Mouse (Mus musculus) lung, embryonic 14.5 days (tissue): ENCODE measurements at regions not wholly inside any gene's neighbourhood (a gene's known extent, or its start where the extent isn't known, plus 50 kb on each side); places are given as distances from the start of the nearest gene placed in this dataset.

ENCODE experiments used
- ATAC-seq: fragments of 200-750 bp; cut with Nextera tagmentation; 2 replicates; pipeline ENCODE4 v1.8.0; 2017; ENCODE audit warnings: mild to moderate bottlenecking, moderate TSS enrichment, moderate library complexity; ENCODE audit not compliant: insufficient read depth
- DNase-seq: peaks from one replicate; pipeline ENCODE4 v3.0.0-alpha.2; 2015
- H3K27ac ChIP-seq: fragments of 300-500 bp; sonication (generic); 2 replicates; pipeline ENCODE4 v1.5.1; 2014; ENCODE audit warnings: low read depth, mild to moderate bottlenecking, moderate library complexity
- H3K27me3 ChIP-seq: fragments of 300-500 bp; sonication (generic); 2 replicates; pipeline ENCODE4 v1.6.1; 2014; ENCODE audit warnings: low read length, control low read depth; ENCODE audit not compliant: insufficient read depth
- H3K36me3 ChIP-seq: fragments of 300-500 bp; sonication (generic); 2 replicates; pipeline ENCODE4 v1.6.1; 2014; ENCODE audit warnings: control low read depth; ENCODE audit not compliant: insufficient read depth
- H3K4me1 ChIP-seq: fragments of 300-500 bp; sonication (generic); 2 replicates; pipeline ENCODE4 v1.6.1; 2014; ENCODE audit warnings: antibody characterized with exemption, control low read depth; ENCODE audit not compliant: insufficient read depth
- H3K4me2 ChIP-seq: fragments of 300-500 bp; sonication (generic); 2 replicates; pipeline ENCODE4 v1.6.1; 2014; ENCODE audit warnings: mild to moderate bottlenecking
- H3K4me3 ChIP-seq: fragments of 300-500 bp; sonication (generic); 2 replicates; pipeline ENCODE4 v1.5.1; 2014; ENCODE audit warnings: low read depth, low read length
- H3K9ac ChIP-seq: fragments of 300-500 bp; sonication (generic); 2 replicates; pipeline ENCODE4 v1.6.1; 2014
- H3K9me3 ChIP-seq: fragments of 300-500 bp; sonication (generic); 2 replicates; pipeline ENCODE4 v1.6.1; 2016; ENCODE audit warnings: low read depth, low read length, control low read depth
- CTCF ChIP-seq: IDR thresholded peaks from 2 replicates; pipeline ENCODE4 v1.5.1; 2016; ENCODE audit warnings: antibody characterized with exemption, low read depth
- WGBS: fragments of 180-500 bp; shearing (Covaris S2); extraction: QIAGEN DNeasy Blood & Tissue Kit; methylation state at CpG from one replicate; pipeline ENCODE4 v1.1.7; 2014; 5-methylcytosine and 5-hydroxymethylcytosine counted together

DNA sequence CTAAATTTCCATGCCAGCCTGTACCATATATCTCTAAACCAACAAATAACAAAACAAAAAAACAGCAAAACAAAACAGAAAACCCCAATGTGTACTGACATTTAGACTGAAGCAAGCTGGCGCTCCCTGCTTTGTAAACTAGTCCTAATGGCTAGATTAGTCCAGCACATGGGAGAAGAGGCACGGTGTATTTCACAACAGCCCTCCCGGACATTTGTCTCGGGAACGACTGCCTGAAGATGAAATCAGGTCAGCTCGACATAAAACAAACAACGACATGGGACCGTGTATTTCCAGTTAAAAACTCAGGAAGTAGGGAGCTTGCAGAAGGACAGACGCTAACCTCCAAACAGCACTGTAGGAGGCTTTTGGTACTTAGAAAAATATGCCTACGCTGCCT, 555.9 kb upstream of the Adgrl2 start:
- Histone ChIP-seq H3K4me2 (0 out of 2 replicates have a peak overlapping the region, but pooled peaks have one; percentile 23), H3K9ac (no peak overlapping the region), H3K4me3 (no peak overlapping the region), H3K4me1 (0 out of 2 replicates have a peak, but pooled peaks cover 3% of the 10 kb centered on the region), H3K27me3 (no peaks in the 10 kb centered on the region), H3K27ac (no peak overlapping the region), H3K36me3 (no peaks in the 10 kb centered on the region), H3K9me3 (no peaks in the 10 kb centered on the region)
- DNase-seq (peak; percentile 24), ATAC-seq (no peak)
- no peak for TF ChIP-seq CTCF
- WGBS, result 40% methylated on average over 10 of the region's 10 CpGs

DNA sequence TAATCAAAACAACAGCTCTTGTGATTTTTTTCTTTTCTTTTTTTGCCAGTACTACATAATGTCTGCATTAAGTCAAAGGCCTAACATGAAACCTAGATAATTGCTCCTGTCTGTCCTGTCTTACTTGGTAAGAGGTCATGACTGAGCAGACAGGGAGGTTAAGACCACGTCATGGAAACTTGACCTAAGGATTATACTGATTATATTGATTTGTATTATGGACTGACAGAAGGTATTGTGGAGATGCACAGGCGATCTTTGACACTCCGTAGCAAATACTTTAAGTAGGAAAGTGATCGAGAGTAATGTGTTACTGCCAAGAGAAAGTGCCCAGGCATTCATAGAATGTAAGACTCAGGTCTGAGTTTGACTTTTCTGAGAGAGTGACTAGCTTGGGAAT, 543.8 kb upstream of the Adgrl2 start:
- DNase-seq (no peak), ATAC-seq (no peak)
- Histone ChIP-seq H3K9me3 (no peaks in the 10 kb centered on the region), H3K27me3 (no peaks in the 10 kb centered on the region), H3K9ac (no peak overlapping the region), H3K36me3 (no peaks in the 10 kb centered on the region), H3K4me1 (no peaks in the 10 kb centered on the region), H3K27ac (no peak overlapping the region), H3K4me3 (no peak overlapping the region), H3K4me2 (no peak overlapping the region)
- TF ChIP-seq CTCF, result no peak
- WGBS, result 44% methylated on average over 4 of the region's 4 CpGs

DNA sequence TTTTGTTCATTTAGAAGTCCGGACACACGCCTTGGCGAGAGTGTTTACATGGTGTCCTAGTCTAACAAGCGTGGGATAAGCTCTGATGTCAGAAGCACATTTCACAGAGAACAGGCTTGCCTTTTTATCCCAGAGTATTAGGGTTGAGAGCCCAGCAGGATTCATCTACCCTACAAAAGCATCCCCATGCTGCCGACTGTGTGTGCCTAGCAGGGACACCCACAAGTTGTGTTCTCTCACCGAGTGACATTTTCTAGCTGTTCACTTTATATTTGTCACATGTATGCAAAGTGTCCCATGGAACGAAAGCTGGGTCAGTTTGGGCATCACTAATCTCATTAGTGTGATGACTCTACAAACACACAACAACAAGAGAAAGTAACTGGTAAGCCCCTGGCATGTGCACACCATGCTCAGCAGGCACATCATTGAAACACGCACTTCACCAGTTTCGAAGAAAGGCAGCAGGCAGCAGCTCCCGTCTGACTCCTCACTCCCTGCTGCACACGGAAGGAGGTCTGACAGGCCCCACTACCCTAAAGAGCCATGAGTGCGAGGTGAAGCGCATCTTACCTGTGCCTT, 539.8 kb upstream of the Adgrl2 start:
- H3K9me3 ChIP-seq, result no peaks in the 10 kb centered on the region
- no peak overlapping the region for H3K4me2 ChIP-seq
- no peaks in the 10 kb centered on the region for H3K27me3 ChIP-seq
- 85% methylated on average over 13 of the region's 13 CpGs for WGBS
- H3K4me1 ChIP-seq, result no peaks in the 10 kb centered on the region
- no peak overlapping the region for H3K9ac ChIP-seq
- no peaks in the 10 kb centered on the region for H3K36me3 ChIP-seq
- ATAC-seq (no peak), DNase-seq (no peak)
- H3K4me3 ChIP-seq, result no peak overlapping the region
- no peak overlapping the region for H3K27ac ChIP-seq
- no peak for TF ChIP-seq CTCF

DNA sequence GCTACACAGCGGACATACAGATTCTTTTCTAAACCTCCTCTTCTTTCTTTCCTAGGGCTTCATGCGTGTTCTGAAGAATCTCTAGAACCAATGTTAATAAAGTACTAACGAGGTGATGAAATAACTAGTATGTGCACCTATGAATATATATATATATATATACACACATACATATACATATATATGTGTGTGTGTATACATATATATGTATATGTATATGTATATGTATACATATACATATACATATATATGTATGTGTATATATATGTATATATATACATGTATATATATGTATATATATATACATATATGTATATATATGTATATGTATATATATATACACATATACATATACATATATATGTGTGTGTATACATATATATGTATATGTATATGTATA, 536.2 kb upstream of the Adgrl2 start:
- no peaks in the 10 kb centered on the region for H3K4me1 ChIP-seq
- WGBS, result 94% methylated on average over 3 of the region's 3 CpGs
- H3K36me3 ChIP-seq, result no peaks in the 10 kb centered on the region
- H3K27me3 ChIP-seq, result no peaks in the 10 kb centered on the region
- no peak overlapping the region for H3K4me2 ChIP-seq
- H3K4me3 ChIP-seq, result no peak overlapping the region
- TF ChIP-seq CTCF, result no peak
- ATAC-seq, result no peak
- no peak overlapping the region for H3K9ac ChIP-seq
- no peak overlapping the region for H3K27ac ChIP-seq
- no peak for DNase-seq
- H3K9me3 ChIP-seq, result no peaks in the 10 kb centered on the region

DNA sequence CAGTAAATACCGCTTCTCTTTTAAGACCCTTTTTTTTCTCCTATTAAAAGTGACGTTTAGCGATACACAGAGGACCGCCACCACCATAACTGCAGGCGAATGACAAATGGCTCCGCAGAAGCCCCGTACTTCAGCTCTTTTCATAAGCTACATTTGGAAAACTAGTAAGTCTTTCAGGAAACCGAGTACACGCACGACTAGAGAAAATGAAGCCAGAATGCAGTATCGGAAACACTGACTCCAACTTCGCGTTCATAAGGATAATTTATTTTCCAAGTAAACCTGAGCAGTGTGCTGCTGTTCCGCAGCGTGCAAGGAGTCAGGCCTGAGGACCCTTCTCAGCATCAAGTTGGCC, 529.2 kb upstream of the Adgrl2 start:
- no peak for TF ChIP-seq CTCF
- ATAC-seq, result 0 out of 2 replicates have a peak, but pooled peaks have one; percentile 14
- WGBS, result 21% methylated on average over 15 of the region's 15 CpGs
- no peak for DNase-seq
- Histone ChIP-seq H3K9me3 (no peaks in the 10 kb centered on the region), H3K27ac (no peak overlapping the region), H3K27me3 (peaks cover 12% of the 10 kb centered on the region; the same call in 1 of the 2 replicates), H3K4me2 (peak overlapping the region; percentile 87), H3K36me3 (no peaks in the 10 kb centered on the region), H3K9ac (peak overlapping the region; percentile 9; the same call in 1 of the 2 replicates), H3K4me1 (no peaks in the 10 kb centered on the region), H3K4me3 (peak overlapping the region; percentile 39)

DNA sequence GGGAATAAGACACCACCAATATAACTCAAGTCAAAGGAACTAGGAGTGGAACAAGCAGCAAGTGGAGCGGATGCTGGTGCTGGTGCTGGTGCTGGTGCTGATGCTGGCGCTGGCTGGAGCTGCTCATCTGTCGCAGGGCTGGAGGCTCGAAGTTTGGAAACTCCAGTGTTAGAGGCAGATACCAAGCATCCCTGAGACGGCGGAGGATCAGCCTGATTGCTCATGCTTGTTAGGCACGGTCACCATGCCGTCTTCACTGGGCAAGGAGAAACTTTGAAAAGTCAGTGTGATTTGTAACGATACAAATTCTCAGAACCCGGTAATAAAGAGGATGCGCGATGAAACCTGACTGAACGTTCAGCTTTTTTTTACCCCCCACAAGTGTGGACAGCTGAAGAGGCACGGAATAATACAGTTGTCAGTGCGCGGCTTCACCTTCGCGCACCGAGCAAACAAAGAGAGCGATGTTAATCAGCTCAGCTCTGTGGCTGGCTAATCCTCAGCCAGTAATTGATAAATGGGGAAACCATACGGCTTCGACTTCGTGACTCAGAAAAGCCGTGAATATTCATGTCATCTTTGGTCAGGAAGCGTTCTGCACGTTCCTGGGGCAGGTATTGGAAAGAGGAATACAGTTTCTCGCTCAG, 528.7 kb upstream of the Adgrl2 start:
- no peak for TF ChIP-seq CTCF
- peak; percentile 25 for DNase-seq
- H3K27me3 ChIP-seq, result peaks cover 12% of the 10 kb centered on the region; the same call in 1 of the 2 replicates

DNA sequence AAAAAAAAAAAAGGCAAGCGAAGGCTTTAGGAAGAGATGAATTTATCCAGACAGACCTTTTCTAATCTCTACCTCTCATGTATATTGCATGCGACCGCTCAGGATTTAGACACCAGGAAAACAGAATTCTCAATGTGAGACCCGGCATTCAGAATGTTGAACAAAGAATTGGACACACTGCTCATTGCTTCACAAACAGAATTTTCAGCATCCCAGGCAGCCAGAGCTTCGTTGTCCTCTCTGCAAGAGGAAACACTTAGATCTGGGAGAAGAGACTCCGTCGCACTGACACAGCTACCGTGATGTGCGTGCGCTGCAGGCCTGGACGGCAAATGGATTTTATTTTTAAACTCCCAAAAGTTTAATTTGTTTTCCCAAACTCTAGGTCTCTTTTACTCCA, 527.2 kb upstream of the Adgrl2 start:
- 85% methylated on average over 11 of the region's 11 CpGs for WGBS
- TF ChIP-seq CTCF, result no peak

More for the DNA sequence above, 528.7 kb upstream of the Adgrl2 start:
- Histone ChIP-seq H3K27ac (no peak overlapping the region), H3K9me3 (no peaks in the 10 kb centered on the region), H3K4me1 (no peaks in the 10 kb centered on the region), H3K4me3 (peak overlapping the region; percentile 39), H3K36me3 (no peaks in the 10 kb centered on the region), H3K9ac (peak overlapping the region; percentile 9; the same call in 1 of the 2 replicates), H3K4me2 (peak overlapping the region; percentile 87)
- 5% methylated on average over 27 of the region's 27 CpGs for WGBS
- ATAC-seq, result 0 out of 2 replicates have a peak, but pooled peaks have one; percentile 14

More for the DNA sequence above, 527.2 kb upstream of the Adgrl2 start:
- Histone ChIP-seq H3K27me3 (peaks cover 12% of the 10 kb centered on the region; the same call in 1 of the 2 replicates), H3K9me3 (no peaks in the 10 kb centered on the region), H3K4me1 (no peaks in the 10 kb centered on the region), H3K9ac (no peak overlapping the region), H3K4me3 (no peak overlapping the region), H3K36me3 (no peaks in the 10 kb centered on the region), H3K27ac (no peak overlapping the region), H3K4me2 (no peak overlapping the region)
- DNase-seq, result no peak
- no peak for ATAC-seq
